Mouse (Mus musculus): ENCODE measurements around the gene Ccdc160.

- no peak for TF ChIP-seq CTCF (IDR thresholded peaks at IDR 0.05 in 2 of 3, conservative IDR thresholded peaks at IDR 0.05 in 1 of 3; ENCODE audit: control insufficient read depth in 1 of 3, insufficient read depth in 1 of 3, low read depth in 2 of 3, low read length in 3 of 3, poor library complexity in 1 of 3, severe bottlenecking in 1 of 3)
- no peak for TF ChIP-seq GATA1 (IDR thresholded peaks at IDR 0.05; ENCODE audit: low read depth, low read length)
- no peak for TF ChIP-seq ZKSCAN1 (IDR thresholded peaks at IDR 0.05; ENCODE audit: low read depth, low read length)
- no peak for TF ChIP-seq MAFK (IDR thresholded peaks at IDR 0.05; ENCODE audit: borderline replicate concordance, low read depth, low read length)
- TF ChIP-seq ZC3H11A (IDR thresholded peaks at IDR 0.05; ENCODE audit: low read depth, low read length): no peak
- no peak for TF ChIP-seq POLR2A (IDR thresholded peaks at IDR 0.05; ENCODE audit: control insufficient read depth in 1 of 2, insufficient read depth in 1 of 2, low read depth in 1 of 2, low read length in 2 of 2, poor library complexity in 1 of 2)
- no peak for TF ChIP-seq CHD1 (IDR thresholded peaks at IDR 0.05; ENCODE audit: low read depth, low read length)
- no peak for TF ChIP-seq RAD21 (IDR thresholded peaks at IDR 0.05; ENCODE audit: low read depth, low read length)
Observed at GRCm38 (mm10) chrX:52790980-52791593, at the start of gene Ccdc160.

All from MEL (cell line).